Mouse (Mus musculus) brown adipose tissue, adult 24 weeks (tissue): ENCODE results near the gene Ptpn4. TPM values are rescaled to one million over a fixed set of nuclear protein-coding genes. Genes with fewer than 3 reads are reported as not detected.

Experiments used
- H3K27ac ChIP-seq: fragments of 200-500 bp; replicated peaks from 2 replicates; pipeline ENCODE4 v1.5.1; 2012; ENCODE audit warnings: low read depth, mild to moderate bottlenecking, low read length
- H3K4me1 ChIP-seq: fragments of 200-500 bp; 2 replicates; pipeline ENCODE4 v1.6.1; 2012; ENCODE audit warnings: low read length, mixed read lengths; ENCODE audit not compliant: control insufficient read depth, insufficient read depth, insufficient read length
- H3K4me3 ChIP-seq: fragments of 200-500 bp; 2 replicates; pipeline ENCODE4 v1.5.1; 2012; ENCODE audit warnings: low read depth, mild to moderate bottlenecking, low read length, moderate library complexity; ENCODE audit not compliant: insufficient read depth
- polyA plus RNA-seq: library from polyadenylated mRNA; stranded (reverse); fragments of >200 nt; gene quantifications from 2 replicates; pipeline ENCODE4 v1.2.4, GENCODE M21; 2012; ENCODE audit not compliant: missing spikeins, insufficient read depth, insufficient read length

Gene Ptpn4
- polyA plus RNA-seq, 1 experiment, result 33.1 TPM

DNA sequence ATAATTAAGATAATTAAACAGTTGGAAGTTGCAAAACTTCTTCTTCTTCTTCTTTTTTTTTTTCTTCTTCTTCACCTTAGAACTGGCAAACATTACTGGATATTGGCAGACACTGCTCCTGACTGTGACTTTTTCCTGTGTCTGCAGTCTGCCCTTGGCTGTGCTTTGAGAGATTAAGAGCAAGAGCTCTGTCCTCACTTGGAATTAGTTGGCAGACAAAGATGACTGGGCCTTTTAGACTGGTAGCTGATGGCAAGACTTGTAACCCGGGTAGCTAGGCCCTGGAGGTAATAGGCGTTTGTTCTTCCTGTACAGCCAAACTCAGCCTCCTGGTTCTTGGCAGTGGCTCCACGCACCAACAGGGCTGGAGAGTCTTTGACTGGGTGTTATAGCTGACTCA, 5.7 kb upstream of the Ptpn4 start:
- Histone ChIP-seq H3K4me1 (0 out of 2 replicates have a peak, but pooled peaks cover 2% of the 10 kb centered on the region), H3K4me3 (no peak overlapping the region), H3K27ac (peak overlapping the region; percentile 30; the same call in 1 of the 2 replicates)

DNA sequence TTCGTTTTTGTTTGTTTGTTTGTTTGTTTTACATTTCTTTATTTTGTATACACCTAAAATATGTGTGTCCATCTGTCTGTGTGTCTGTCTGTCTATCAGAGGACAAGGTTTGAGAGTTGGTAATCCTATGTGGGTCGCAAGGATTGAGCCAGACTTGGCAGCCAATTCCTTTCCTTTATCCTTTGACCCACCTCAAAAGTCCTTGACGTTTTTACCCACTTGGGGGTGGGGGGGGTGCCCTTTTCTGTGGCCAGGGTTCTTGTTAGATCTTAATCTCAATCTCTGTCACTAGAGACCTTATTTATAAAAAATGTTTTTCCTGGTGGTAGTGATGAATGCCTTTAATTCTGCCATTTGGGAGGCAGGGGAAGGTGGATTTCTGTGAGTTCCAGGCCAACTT, 828 bp upstream of the Ptpn4 start:
- Histone ChIP-seq H3K4me3 (no peak overlapping the region), H3K4me1 (no peaks in the 10 kb centered on the region), H3K27ac (no peak overlapping the region)

DNA sequence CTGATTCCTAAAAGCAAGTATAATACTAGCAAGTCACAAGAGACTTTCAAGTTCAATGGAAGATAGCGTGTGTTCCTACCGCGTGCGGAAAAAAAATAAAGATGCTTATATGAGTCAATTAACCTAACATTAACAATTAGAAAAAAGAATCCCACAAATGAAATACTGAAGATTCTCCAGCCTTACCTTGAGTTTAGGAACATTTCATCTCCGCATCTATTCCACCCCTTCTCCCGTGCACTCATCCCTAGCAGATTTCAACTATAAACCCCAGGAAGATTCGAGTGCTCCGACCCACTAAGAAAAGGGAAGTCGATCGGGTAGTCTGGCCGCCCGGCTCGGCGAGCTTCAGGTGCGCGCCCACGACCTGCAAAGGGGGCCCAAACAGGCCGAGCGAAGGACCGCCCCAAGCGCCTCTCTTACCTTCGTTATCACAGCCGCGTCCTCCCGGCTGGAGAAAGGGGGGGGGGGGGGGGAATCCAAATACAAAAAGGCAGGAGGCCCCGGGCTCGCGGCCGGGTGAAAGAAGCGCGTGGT, 866 bp downstream of the Ptpn4 start:
- H3K4me3 ChIP-seq, result peak overlapping the region; percentile 77
- H3K4me1 ChIP-seq, result no peaks in the 10 kb centered on the region
- 0 out of 2 replicates have a peak overlapping the region, but pooled peaks have one; percentile 14 for H3K27ac ChIP-seq

DNA sequence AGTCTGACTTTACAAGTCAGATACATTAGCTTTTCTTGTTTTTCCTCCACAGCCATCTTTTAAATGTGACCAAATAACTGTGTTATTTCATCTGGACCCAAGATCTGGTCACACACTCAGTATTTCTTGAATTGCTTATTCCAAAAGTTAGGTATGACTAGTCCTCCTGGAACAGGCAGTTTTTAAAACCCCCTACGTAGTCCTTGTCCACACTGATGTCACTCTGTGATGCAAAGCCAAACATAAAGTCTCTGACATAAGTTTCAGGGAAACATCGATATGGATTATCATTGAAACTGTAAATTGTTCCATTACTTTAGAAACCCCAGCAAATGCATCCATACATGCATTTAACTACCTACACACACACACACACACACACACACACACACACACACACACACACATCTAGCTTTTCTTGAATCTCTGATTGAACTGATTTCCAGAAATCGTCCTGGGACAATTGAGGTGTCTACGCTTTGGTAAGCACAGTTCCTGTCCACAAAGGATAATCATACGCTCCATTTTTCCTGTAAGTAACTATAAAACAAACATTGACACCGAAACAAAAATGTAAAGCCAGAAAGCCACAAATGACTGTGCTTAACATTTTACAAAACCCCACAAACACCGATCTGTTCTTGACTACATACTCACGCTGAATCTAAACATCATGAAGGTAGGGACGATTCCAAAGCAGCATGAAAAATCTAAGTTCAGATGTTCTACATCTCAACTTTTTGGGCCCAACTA, 1.5 kb downstream of the Ptpn4 start:
- peak overlapping the region; percentile 45 for H3K27ac ChIP-seq
- H3K4me3 ChIP-seq, result peak overlapping the region; percentile 77
- H3K4me1 ChIP-seq, result no peaks in the 10 kb centered on the region

DNA sequence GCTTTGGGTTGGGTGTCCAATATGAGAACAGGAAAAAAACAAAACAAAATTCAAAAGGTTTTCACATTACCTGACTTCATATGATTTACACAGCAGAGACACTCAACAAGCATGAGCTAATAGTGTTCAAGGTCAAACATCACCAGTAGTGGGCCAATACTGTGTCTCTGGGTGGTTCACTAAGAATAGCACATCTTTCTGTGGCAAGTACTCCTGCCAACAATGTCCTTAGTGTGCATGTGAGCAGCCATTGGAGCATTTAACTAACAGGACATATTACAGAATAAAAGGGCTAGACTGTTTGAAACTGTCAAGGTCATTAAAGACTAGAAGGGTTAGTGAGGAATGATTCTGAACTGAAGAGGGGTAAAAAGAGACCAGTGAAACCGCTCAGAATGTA, 9.3 kb downstream of the Ptpn4 start:
- Histone ChIP-seq H3K4me3 (no peak overlapping the region), H3K4me1 (no peaks in the 10 kb centered on the region), H3K27ac (peak overlapping the region; percentile 52)

DNA sequence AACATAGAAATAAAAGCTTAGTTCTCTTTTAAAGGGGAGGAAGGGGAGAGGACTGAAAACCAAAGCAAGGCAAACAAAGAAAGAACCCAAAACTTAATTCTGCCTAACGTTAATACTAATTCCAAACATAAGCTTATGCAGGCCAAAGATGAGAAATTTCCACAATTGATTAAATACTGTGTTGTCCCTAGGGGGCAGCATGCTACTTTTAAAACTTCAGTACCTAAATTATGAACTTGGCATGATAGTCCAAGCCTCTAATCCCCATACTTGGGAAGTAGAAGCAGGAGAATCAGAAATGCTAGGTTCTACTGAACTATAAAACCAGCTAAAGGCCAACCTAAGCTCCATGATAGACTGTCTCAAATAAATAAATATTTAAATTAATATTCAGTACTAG, 18.7 kb downstream of the Ptpn4 start:
- H3K4me3 ChIP-seq, result no peak overlapping the region
- no peak overlapping the region for H3K27ac ChIP-seq
- H3K4me1 ChIP-seq, result peaks cover 2% of the 10 kb centered on the region; the same call in 1 of the 2 replicates

DNA sequence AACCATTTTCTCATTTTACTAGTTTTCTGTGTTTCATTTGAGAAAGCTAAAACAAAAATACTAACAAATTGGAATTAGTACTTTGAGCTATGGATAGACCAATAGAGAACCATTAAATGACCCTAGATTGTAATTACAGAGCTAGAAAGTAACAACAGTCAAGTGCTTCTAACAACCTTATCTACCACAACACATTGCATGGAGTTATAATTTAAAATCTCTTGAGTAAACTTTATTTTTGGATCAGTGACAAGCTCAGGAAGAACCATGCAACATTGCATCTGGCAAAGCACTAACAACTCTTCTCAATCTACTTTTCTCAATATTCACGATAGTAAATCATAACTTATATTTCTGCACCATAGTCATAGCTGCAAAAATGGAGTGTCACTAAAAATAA, 29.7 kb downstream of the Ptpn4 start:
- Histone ChIP-seq H3K4me3 (no peak overlapping the region), H3K27ac (no peak overlapping the region), H3K4me1 (no peaks in the 10 kb centered on the region)

DNA sequence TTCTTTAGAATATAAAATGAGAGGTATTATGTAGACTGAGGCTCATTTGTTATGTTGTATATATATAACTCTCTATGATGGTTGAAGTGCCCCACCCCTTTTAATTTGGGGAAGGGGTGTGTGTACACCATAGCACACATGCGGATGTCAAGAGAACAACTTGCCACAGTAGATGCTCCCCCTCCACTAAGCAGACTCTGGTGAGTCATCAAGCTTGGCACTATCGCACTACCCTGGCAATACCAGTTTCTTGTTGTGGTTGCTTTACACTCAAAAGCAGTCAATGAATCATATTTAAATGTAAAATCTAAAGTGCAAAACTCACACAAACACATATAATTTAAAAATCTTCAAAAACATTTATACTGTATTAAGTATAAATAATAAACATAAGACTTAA, 31.4 kb downstream of the Ptpn4 start:
- Histone ChIP-seq H3K4me3 (no peak overlapping the region), H3K4me1 (no peaks in the 10 kb centered on the region), H3K27ac (no peak overlapping the region)

DNA sequence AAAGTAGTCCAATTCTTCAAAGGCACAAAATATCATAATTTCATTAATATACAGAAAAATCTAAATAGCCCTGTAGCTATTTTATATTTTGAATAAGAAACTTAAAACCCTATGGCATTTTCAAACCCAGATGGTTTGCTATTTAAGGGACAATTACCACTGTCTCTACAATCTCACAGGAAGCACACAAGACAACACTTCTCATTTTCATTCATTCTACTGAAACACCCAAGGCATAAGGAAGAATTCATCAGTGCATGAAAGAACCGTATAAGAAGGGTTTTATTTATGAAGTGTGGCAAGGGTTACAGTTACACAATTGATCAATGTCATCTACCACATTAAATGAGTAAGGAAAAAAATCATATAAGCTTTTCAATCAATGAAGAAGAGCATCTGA, 32.8 kb downstream of the Ptpn4 start:
- H3K27ac ChIP-seq, result no peak overlapping the region
- no peaks in the 10 kb centered on the region for H3K4me1 ChIP-seq
- H3K4me3 ChIP-seq, result no peak overlapping the region

DNA sequence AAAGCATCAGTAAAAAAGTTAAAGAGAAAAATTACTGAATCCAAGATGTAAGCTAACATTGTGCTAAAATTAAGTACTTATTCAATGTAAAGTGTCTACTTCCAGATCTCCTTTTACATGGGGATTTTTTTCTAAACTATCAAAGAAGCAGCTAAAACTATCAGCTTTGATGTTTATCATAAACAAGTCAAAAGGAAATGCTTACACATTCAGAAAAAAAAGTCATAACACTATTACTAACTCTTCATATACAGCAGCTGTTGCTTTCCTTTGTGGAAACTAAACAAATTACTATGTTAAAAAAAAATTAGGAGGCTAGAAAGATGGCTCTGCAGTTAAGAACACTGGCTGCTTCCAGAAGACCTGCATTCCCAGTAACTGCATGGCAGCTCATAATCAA, 42.2 kb downstream of the Ptpn4 start:
- Histone ChIP-seq H3K4me1 (no peaks in the 10 kb centered on the region; the same call in 1 of the 2 replicates), H3K27ac (no peak overlapping the region), H3K4me3 (no peak overlapping the region)

DNA sequence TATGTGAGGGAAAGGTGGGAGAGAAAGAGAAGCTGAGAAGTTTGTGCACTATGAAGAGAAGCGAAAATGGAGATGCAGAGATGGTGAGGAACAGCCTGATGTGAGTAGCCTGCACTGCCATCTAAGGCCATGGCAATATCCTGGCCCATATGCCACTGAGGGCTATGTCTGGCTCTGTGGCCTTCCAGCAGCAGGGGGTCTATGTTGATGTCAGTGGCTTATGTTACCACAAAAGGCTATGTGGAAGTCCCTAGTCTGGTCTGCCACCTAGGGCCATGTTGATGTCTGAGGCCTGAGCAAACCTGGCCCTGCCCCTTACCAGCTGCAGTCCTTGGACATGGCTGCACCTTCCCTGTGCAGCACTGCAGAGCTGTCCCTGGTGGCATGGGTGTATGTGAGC, 43.1 kb downstream of the Ptpn4 start:
- H3K27ac ChIP-seq, result no peak overlapping the region
- no peaks in the 10 kb centered on the region; the same call in 1 of the 2 replicates for H3K4me1 ChIP-seq
- H3K4me3 ChIP-seq, result no peak overlapping the region

DNA sequence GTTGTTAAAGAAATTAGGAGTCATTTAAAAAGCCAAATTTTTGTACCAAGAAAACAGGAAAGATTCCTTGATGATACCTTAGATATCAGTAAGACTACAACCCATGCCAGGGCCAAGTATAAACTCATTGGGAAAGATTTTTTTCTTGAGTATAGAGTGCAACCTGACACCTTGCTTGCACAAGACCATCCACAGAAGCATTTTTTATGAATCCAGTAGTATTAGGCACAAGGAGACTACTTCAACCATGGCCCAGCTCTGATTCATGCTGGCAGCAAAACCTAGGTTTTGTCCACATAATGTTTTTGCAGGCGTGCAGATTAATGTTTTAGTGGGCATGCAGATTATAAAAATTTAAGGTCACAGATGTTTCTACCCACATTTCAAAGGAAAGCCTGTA, 46.8 kb downstream of the Ptpn4 start:
- Histone ChIP-seq H3K27ac (no peak overlapping the region), H3K4me3 (no peak overlapping the region), H3K4me1 (no peaks in the 10 kb centered on the region; the same call in 1 of the 2 replicates)

DNA sequence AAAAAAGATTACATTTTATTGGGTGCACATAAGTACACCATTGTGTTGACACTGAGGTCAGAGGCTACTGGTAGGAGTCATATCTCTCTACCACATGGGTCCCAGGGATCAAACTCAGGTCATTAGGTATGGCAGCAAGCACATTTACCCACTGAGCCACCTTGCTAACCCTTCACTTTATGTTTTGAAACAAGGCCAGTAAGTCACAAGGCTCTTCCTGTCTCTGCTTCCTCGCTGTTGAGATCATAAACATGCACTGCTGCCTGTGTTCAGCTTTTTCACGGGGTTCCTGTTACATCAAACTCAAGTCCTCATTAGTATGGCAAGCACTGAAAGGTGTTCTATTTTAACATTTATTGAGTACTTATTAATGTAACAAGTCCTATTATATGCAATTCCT, 61.5 kb downstream of the Ptpn4 start:
- no peak overlapping the region for H3K27ac ChIP-seq
- H3K4me3 ChIP-seq, result no peak overlapping the region
- H3K4me1 ChIP-seq, result no peaks in the 10 kb centered on the region

DNA sequence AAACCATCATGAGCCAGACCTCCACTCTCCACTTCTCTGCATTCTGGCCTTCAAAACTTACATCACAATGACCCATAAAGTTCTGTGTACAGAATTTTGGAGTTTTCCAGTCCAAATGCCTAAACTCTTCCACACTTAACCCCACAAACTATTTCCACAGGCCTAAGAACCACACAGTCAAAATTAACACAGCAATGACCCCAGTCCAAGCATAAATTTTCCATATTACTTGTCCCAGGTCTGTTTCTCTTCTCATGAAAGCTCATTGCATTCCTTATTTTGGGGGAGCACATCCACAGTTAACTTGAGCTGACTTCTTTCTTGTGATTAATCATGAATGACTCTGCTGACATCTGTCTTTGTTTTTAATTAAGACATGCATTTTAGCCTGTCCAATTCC, 101.7 kb downstream of the Ptpn4 start:
- no peak overlapping the region for H3K27ac ChIP-seq
- no peak overlapping the region for H3K4me3 ChIP-seq
- no peaks in the 10 kb centered on the region for H3K4me1 ChIP-seq

DNA sequence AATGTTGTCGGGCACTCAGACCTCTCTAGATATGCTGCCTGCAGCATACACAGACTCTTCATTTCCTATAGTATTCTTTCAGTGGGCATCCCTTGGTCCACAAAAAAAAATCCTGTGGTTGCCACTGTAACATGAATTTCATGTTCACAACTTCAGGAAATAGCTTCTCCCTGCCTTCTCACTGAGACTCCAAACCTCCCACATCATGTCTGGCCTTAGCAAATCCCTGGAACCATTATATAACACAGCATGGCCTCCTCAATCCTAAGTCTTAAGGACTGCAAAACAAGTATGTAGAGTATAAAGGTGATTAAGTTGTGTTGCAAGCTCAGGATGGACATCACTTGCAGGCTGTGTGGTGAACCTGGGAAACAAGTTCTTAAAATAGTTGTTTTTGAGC, 102.6 kb downstream of the Ptpn4 start:
- Histone ChIP-seq H3K27ac (no peak overlapping the region), H3K4me3 (no peak overlapping the region), H3K4me1 (no peaks in the 10 kb centered on the region)

DNA sequence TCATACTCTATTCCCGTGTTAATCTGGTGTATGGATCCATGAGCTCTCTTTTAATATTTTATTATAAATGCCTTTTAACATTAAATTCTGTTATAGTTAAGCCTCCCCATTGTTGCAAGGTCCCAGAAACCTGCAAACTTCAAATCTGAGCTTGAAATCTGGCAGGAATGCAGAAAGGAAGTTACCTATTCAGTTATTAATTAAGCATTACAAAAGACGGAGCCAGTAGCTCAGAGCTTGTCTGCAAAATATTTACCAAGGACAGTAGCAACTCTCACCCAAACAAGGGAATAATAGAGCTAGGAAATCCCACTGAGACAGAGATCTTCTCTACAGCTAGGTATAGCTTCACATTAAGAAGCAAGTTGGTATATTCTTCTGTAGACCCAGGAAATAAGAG, 106.2 kb downstream of the Ptpn4 start:
- no peaks in the 10 kb centered on the region for H3K4me1 ChIP-seq
- H3K4me3 ChIP-seq, result no peak overlapping the region
- no peak overlapping the region for H3K27ac ChIP-seq
